Mouse (Mus musculus): ENCODE results near the gene Nrarp. TPM values are rescaled to one million over a fixed set of nuclear protein-coding genes. Genes with fewer than 3 reads are reported as not detected.

The Nrarp gene
- polyA plus RNA-seq, 1 experiment from 2014 or later, result 1.3 TPM

DNA sequence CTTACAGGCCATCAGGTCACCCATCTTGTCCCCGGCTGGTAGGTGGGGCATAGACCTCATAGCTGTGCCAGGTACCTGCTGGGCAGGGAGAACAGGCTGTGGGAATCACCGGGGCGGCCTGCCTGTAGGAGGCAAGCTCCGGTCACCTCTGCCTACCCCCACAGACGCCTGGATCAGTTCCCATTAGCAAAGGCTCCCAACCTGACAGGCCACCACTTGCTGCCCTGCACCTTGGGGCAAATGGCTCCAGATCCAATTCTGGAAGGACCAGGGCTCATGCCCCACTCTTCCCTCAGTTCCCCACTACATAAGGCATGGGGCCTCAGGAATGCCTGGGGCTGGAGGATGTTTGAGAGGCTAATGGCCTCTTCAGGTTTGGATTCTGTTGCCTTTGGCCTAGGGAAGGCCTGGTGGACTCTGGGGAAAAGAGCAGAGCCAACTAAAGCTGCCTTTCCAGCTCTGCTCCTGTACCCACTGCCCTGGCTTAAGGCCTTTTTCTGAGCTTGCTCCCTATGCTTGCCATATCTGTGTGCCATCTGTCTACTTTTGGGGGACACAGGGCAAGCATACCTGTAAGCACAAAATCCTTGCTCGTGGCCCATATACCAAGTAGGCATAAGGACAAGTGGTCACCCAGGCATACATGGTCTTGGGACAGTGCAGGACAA, 9.3 kb upstream of the Nrarp start:
- Histone ChIP-seq H3K9ac (replicated peaks) (no peak overlapping the region), H3K9me3 (ENCODE audit: low read length) (no peaks in the 10 kb centered on the region), H3K4me2 (ENCODE audit: low read depth, low read length) (no peak overlapping the region), H3K27me3 (ENCODE audit: insufficient read depth, low read length) (no peaks in the 10 kb centered on the region), H3K27ac (ENCODE audit: low read depth) (no peak overlapping the region), H3K4me3 (ENCODE audit: low read depth, low read length) (no peak overlapping the region), H3K4me1 (ENCODE audit: insufficient read depth) (peaks cover 55% of the 10 kb centered on the region), H3K36me3 (replicated peaks; ENCODE audit: insufficient read depth, low read length) (no peaks in the 10 kb centered on the region)
- DNase-seq (no peak), ATAC-seq (no peak)
- no peak for TF ChIP-seq CTCF (IDR thresholded peaks at IDR 0.05; ENCODE audit: low read depth)
- TF ChIP-seq EP300 (IDR thresholded peaks at IDR 0.05; ENCODE audit: low read depth), result no peak
- 91% methylated on average over 6 of the region's 6 CpGs for WGBS (ENCODE audit: insufficient replicate concordance)

DNA sequence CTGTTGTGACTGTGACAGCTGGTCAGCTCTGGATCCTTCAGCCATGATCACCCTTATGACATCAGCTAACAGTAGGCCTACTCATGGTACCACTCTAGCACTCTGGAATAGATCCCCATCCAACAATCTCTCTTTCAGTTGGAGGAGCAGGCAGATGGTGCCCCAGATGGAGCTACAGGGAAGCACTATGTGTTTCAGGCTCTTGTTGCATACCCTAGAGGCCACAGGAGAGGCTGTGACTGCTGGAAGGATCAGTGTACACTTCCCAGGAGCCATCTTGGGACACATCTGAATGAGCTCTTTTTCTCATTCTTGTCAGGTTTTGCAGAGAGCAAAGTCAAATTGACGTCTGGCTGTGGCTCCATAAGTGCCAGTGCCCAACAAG, 8.8 kb upstream of the Nrarp start:
- Histone ChIP-seq H3K27ac (ENCODE audit: low read depth) (no peak overlapping the region), H3K9ac (replicated peaks) (no peak overlapping the region), H3K27me3 (ENCODE audit: insufficient read depth, low read length) (no peaks in the 10 kb centered on the region), H3K4me3 (ENCODE audit: low read depth, low read length) (no peak overlapping the region), H3K4me1 (ENCODE audit: insufficient read depth) (peaks cover 55% of the 10 kb centered on the region), H3K36me3 (replicated peaks; ENCODE audit: insufficient read depth, low read length) (no peaks in the 10 kb centered on the region), H3K4me2 (ENCODE audit: low read depth, low read length) (no peak overlapping the region), H3K9me3 (ENCODE audit: low read length) (no peaks in the 10 kb centered on the region)
- 83% methylated on average over 1 of the region's 1 CpGs for WGBS (ENCODE audit: insufficient replicate concordance)
- TF ChIP-seq CTCF (IDR thresholded peaks at IDR 0.05; ENCODE audit: low read depth) (no peak), EP300 (IDR thresholded peaks at IDR 0.05; ENCODE audit: low read depth) (no peak)
- ATAC-seq, result no peak
- DNase-seq, result no peak

DNA sequence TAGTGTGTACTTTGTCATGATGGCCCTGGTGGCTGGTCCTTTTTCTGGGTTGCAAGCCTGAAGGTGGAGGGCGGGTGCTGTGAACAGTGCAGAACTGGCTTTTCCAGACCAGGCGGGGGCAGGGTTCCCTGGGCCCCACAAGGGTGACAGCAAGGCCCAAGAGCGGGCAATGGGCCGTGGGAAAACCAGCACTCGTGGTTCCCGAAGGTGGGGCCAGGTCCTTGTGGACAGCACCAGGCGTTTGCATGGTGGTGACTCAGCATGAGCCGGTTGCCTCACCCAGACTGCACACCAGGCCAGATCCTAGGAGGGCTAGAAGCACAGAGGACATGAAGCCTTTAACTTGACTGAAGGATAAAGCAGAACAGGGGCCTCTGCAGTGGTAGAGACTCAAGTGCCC, 7.9 kb upstream of the Nrarp start:
- ATAC-seq, result no peak
- no peak overlapping the region for H3K4me2 ChIP-seq (ENCODE audit: low read depth, low read length)
- DNase-seq, result peak; percentile 34
- no peak for TF ChIP-seq EP300 (IDR thresholded peaks at IDR 0.05; ENCODE audit: low read depth)
- no peak for TF ChIP-seq CTCF (IDR thresholded peaks at IDR 0.05; ENCODE audit: low read depth)
- WGBS (ENCODE audit: insufficient replicate concordance), result 46% methylated on average over 8 of the region's 8 CpGs
- peaks cover 48% of the 10 kb centered on the region for H3K4me1 ChIP-seq (ENCODE audit: insufficient read depth)
- H3K9ac ChIP-seq (replicated peaks), result no peak overlapping the region
- H3K9me3 ChIP-seq (ENCODE audit: low read length), result no peaks in the 10 kb centered on the region
- no peak overlapping the region for H3K4me3 ChIP-seq (ENCODE audit: low read depth, low read length)
- no peak overlapping the region for H3K27ac ChIP-seq (ENCODE audit: low read depth)
- H3K27me3 ChIP-seq (ENCODE audit: insufficient read depth, low read length), result no peaks in the 10 kb centered on the region
- no peaks in the 10 kb centered on the region for H3K36me3 ChIP-seq (replicated peaks; ENCODE audit: insufficient read depth, low read length)

DNA sequence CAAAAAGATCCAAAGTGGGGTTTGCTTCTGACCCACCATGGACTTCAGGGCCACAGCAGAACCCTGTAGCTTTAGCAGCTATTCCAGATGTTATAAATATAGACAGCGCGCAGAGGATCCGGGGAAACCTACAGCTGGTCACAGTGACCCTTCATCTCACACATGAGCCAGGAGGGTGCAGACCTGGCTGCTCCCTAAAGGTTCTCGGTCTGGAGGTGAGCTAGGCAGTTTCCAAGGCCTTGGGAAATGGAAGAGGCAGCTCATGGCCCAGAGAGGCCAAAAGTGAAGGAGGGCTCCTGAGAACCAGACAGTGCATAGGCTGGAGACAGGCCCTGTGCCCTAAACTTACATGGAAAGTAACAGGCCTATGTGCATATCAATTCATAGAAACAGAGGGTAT, 6.7 kb upstream of the Nrarp start:
- Histone ChIP-seq H3K9me3 (ENCODE audit: low read length) (no peaks in the 10 kb centered on the region), H3K27me3 (ENCODE audit: insufficient read depth, low read length) (0 out of 2 replicates have a peak, but pooled peaks cover 4% of the 10 kb centered on the region), H3K4me3 (ENCODE audit: low read depth, low read length) (no peak overlapping the region), H3K4me2 (ENCODE audit: low read depth, low read length) (no peak overlapping the region), H3K27ac (ENCODE audit: low read depth) (no peak overlapping the region), H3K4me1 (ENCODE audit: insufficient read depth) (peaks cover 39% of the 10 kb centered on the region), H3K9ac (replicated peaks) (no peak overlapping the region), H3K36me3 (replicated peaks; ENCODE audit: insufficient read depth, low read length) (no peaks in the 10 kb centered on the region)
- DNase-seq, result no peak
- no peak for TF ChIP-seq CTCF (IDR thresholded peaks at IDR 0.05; ENCODE audit: low read depth)
- TF ChIP-seq EP300 (IDR thresholded peaks at IDR 0.05; ENCODE audit: low read depth), result no peak
- 89% methylated on average over 4 of the region's 4 CpGs for WGBS (ENCODE audit: insufficient replicate concordance)
- no peak for ATAC-seq

DNA sequence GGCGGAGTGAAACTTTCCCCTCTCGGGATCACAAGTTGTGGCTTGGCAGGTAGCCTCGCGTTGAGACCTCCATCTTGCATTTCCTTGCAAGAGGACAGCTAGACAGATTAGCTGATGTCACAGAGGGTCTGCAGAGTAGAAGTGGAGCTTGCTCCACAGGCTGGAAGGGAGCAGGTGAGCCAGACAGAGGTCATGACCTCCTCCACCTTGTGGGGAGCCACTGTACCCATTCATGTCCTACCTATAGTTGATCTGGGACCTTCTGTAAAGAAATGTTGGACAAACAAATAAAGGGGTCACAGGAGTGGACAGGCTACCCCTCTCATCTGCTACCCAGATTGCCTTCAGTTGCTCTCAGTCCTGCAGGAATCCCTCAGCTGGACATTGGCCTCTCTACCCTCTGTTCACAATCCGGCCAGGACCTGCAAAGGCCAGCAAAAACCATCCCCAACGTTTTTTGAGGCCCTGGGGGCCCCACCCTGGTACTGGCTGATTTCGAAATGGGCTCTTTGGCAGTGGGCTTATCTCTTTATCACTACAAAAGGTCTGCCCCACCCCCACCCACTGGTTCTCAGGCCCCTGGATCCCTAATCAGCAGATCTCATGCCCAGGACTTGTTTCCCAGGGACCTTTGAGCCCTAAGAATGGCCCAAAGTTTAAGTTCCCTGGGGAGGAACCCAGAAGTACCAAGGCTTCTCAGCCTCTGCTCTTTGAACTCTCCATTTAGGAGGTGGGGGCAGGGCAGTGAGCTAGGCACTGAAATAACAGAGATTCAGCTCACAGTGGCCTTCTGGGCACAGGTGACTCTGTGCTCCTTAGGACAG, 5.5 kb upstream of the Nrarp start:
- peaks cover 32% of the 10 kb centered on the region for H3K4me1 ChIP-seq (ENCODE audit: insufficient read depth)
- no peak for TF ChIP-seq EP300 (IDR thresholded peaks at IDR 0.05; ENCODE audit: low read depth)
- no peak for TF ChIP-seq CTCF (IDR thresholded peaks at IDR 0.05; ENCODE audit: low read depth)
- H3K27ac ChIP-seq (ENCODE audit: low read depth), result no peak overlapping the region
- no peak overlapping the region for H3K4me2 ChIP-seq (ENCODE audit: low read depth, low read length)
- DNase-seq, result peak; percentile 27
- no peak overlapping the region for H3K4me3 ChIP-seq (ENCODE audit: low read depth, low read length)
- ATAC-seq, result peak; percentile 28; the same call in 1 of the 2 replicates
- H3K9ac ChIP-seq (replicated peaks), result no peak overlapping the region
- peaks cover 13% of the 10 kb centered on the region for H3K27me3 ChIP-seq (ENCODE audit: insufficient read depth, low read length)
- WGBS (ENCODE audit: insufficient replicate concordance), result 35% methylated on average over 7 of the region's 7 CpGs
- H3K9me3 ChIP-seq (ENCODE audit: low read length), result no peaks in the 10 kb centered on the region
- no peaks in the 10 kb centered on the region for H3K36me3 ChIP-seq (replicated peaks; ENCODE audit: insufficient read depth, low read length)

DNA sequence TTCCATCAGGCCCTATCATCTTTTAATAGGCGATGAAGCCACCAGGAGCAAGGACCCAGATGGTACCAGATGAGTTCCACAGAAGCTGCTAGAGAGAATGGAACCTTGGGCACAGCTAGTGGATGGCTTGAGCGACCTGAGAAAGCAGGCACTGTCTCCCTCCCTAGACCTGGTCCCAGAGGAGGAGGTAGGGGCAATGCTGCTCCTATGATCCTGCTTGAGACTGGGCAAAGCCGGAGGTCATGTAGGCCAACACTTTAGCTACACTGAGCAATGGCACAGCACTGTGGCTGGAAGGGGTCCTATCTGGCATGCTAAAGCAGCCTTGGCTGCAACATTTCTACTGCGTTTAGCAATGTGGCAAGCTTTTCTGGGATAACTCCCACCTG, 4.9 kb upstream of the Nrarp start:
- ATAC-seq, result no peak
- H3K4me1 ChIP-seq (ENCODE audit: insufficient read depth), result peaks cover 31% of the 10 kb centered on the region
- WGBS (ENCODE audit: insufficient replicate concordance), result 77% methylated on average over 4 of the region's 4 CpGs
- no peak overlapping the region for H3K27ac ChIP-seq (ENCODE audit: low read depth)
- no peaks in the 10 kb centered on the region for H3K9me3 ChIP-seq (ENCODE audit: low read length)
- H3K27me3 ChIP-seq (ENCODE audit: insufficient read depth, low read length), result peaks cover 18% of the 10 kb centered on the region
- no peak overlapping the region for H3K9ac ChIP-seq (replicated peaks)
- no peak for DNase-seq
- no peaks in the 10 kb centered on the region for H3K36me3 ChIP-seq (replicated peaks; ENCODE audit: insufficient read depth, low read length)
- no peak for TF ChIP-seq EP300 (IDR thresholded peaks at IDR 0.05; ENCODE audit: low read depth)
- no peak for TF ChIP-seq CTCF (IDR thresholded peaks at IDR 0.05; ENCODE audit: low read depth)
- H3K4me3 ChIP-seq (ENCODE audit: low read depth, low read length), result no peak overlapping the region
- no peak overlapping the region for H3K4me2 ChIP-seq (ENCODE audit: low read depth, low read length)
